Mouse (Mus musculus): Measurements from ENCODE around the gene Pts.
A peak's percentile ranks its signal among the peaks of the same experiment; 100 is the strongest.

Gene Pts

GRCm38 (mm10) chr9:50530890-50531289 lies 2.4 kb upstream of the Pts start:
- DNase-seq, result peak; percentile 38 to 42

- no peak for DNase-seq
Observed at GRCm38 (mm10) chr9:50527860-50528259, 664 bp downstream of the Pts start.

GRCm38 (mm10) chr9:50525585-50525984 lies 2.9 kb downstream of the Pts start:
- no peak for DNase-seq

DNA sequence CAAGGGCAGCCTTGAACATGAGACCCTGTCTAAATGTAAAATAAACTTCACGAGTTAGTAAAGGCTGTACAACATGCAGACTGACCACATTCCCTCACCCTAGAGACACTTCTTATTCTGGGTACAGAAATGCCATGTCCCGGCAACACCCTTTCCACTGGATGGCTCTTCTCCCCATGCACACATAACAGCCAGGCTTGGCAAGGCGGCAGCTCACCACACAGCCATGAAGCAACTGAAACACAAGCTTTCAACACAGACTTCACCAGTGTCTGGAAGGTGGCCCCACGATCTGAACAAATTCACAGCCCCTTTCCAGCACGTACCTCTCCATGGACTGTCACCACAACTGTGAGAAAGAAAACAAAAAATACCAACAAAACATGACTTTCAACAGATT lies 3.6 kb downstream of the Pts start:
- no peak for DNase-seq

GRCm38 (mm10) chr9:50522574-50522973 lies 6.0 kb downstream of the Pts start:
- DNase-seq, result no peak

- DNase-seq, result no peak
Observed at GRCm38 (mm10) chr9:50521562-50521961, 7.0 kb downstream of the Pts start.

- no peak for DNase-seq
Observed at GRCm38 (mm10) chr9:50520748-50521147, 7.8 kb downstream of the Pts start.

DNA sequence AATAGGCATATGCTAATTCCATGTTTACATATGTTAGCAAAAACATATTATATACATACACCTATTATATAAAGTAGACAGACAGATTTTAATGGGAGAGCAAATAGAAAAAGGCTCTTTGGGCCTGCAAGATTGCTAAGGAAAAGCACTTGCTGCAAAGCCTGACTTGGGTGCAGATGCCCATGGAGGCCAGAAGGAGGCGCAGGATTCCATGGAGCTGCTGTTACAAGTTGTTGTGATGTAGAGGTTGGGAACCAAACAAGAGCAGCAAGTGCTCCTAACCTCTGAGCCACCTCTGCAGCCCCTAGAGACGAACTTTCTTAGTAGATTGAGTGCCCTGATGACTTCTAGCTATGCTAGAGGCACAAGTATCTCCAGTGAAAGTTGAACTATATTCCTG lies 9.7 kb downstream of the Pts start:
- peak in 1 of 2 experiments; percentile 18 for DNase-seq

GRCm38 (mm10) chr9:50515462-50515861 lies 13.1 kb downstream of the Pts start:
- DNase-seq, result no peak

DNA sequence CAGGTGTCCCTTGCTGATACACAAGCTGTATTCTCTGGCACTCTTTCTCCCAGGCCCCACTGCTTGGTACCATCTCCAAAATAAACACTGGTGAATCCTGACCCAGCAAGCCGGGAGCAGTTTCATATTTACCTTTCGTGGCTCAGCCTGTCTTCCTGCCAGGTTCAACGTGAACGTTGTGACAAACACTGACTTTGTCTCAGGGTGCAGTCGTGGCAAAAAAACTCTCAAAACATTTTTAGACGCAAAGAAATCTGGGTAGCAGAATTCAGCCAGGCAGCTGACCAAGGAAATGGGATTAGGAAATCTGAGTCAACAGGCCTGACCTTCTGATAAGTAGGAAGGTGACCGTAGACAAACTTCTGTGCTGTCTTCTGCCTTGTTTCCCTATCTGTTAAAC lies 21.0 kb downstream of the Pts start:
- DNase-seq, result no peak

DNA sequence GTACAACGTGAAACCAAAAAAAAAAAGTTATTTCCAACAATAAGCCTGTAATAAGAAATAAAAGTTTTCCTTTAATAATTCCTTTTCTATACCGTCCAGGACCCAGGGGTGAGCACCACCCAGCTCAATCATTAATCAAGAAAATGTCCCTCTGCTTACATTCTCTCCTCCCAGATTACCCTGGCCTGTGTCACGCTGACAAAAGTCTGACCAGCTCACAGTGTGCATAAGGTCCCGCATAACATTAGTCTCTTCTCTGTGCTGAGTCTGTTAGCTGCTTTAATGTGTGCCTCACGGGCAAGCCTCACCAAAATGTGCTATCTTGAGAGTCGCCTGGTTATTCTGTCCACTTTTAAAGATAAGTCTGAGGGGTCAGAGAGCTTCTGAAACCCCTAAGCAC lies 23.1 kb downstream of the Pts start:
- no peak for DNase-seq

- no peak for DNase-seq
Observed at GRCm38 (mm10) chr9:50502949-50503348, 25.6 kb downstream of the Pts start.

DNA sequence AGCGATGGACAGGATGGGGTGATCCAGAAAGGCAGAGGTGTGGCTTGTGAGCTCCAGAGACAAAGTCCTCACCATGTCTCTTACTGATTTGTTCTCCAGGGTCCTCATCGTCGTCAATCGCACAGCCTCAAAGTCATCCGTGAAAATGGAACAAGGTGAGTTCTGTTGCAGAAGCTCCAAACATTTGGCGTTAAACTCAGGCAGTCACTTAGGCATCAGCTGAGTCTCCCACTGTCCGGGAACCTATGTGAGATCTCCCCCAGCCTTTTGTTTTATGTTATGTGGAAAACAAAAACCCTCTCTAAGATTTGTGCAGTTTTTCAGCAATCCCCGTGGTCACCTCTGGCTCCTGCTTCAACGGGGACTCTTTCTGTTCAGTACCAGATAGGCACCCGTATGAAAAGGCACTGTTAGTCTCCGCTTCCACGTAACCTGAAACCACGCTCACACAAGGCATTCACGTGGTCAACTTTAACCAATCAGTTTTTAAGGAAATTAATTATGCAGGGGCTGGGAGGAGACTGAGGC lies 27.5 kb downstream of the Pts start:
- DNase-seq, result no peak

- no peak for DNase-seq
Observed at GRCm38 (mm10) chr9:50500467-50500973, 28.0 kb downstream of the Pts start.

DNA sequence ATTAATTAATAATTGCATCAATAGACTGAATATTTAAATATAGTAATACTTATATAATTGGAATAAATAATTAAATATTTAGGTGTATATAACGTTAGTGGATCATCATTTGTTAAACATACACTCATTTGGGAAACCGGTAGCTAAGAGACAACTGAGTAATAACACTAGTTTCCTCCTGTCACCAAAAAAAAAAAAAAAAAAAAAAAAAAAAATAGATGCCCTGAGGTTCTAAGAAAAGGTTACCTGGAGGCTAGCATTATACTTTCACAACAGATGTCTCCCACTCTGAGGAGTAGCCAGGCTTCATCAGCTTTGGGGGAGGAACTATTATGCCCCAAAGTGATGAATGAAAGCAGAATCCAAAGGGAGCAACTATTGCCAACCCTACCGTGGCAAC lies 28.7 kb downstream of the Pts start:
- DNase-seq, result no peak

GRCm38 (mm10) chr9:50498815-50499214 lies 29.7 kb downstream of the Pts start:
- DNase-seq, result no peak

DNA sequence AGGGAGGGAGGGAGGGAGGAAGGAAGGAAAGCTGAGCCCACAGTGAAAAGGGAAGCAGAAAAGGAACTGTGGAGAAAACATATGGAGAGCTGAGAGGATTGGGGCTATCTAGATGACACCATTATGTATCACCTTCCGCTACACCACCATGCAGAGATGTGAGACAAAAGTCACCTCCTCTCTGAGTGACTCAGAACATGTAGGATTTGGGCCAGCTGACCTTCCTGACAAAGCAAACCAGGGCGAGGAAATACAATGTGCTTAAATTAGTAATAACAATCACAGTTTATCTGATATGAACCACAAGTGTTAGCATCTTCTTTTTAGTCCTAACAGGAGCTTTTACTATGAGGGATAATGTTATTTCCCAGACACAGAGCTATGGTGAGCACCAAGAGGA lies 31.0 kb downstream of the Pts start:
- no peak for DNase-seq

- DNase-seq, result no peak
Observed at GRCm38 (mm10) chr9:50497076-50497475, 31.4 kb downstream of the Pts start.

- DNase-seq, result no peak
Observed at GRCm38 (mm10) chr9:50496546-50496945, 32.0 kb downstream of the Pts start.

- no peak for DNase-seq
Observed at GRCm38 (mm10) chr9:50496151-50496505, 32.4 kb downstream of the Pts start.

GRCm38 (mm10) chr9:50495405-50496150 lies 32.9 kb downstream of the Pts start:
- DNase-seq, result peak in 1 of 2 experiments; percentile 11

GRCm38 (mm10) chr9:50494311-50494710 lies 34.2 kb downstream of the Pts start, which contains the start of gene Plet1:
TSS of gene Plet1 (plus strand) at chr9:50494525.
- DNase-seq, result peak in 1 of 2 experiments; percentile 23

GRCm38 (mm10) chr9:50493777-50494176 lies 34.7 kb downstream of the Pts start:
- no peak for DNase-seq

DNA sequence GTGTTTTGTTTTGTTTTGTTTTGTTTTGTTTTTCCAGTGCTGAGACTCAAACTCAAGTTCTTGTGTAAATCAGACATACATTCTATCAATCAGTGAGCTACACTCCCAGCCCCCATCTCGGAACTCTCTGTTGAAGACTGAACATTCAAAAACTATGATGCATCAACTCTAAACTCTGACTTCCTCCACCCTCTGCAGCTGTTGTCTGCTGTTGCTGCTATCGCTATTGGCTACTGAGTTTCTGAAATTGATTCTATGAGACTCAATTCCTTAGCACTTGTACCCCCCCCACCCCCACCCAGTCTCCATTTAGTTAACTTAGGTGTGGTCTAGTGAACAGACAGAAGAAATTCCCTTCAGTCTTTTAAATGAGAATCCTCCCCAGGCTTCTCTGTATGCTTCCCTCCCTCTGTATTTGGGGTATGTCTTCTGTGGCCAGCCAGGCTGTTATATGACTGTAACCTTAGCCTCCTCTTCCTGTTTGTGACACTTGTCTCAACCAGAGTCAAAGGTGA lies 36.9 kb downstream of the Pts start:
- DNase-seq, result no peak

- no peak for DNase-seq
Observed at GRCm38 (mm10) chr9:50490836-50491235, 37.7 kb downstream of the Pts start.
